Mouse (Mus musculus): ENCODE measurements at regions not wholly inside any gene's neighbourhood (a gene's known extent, or its start where the extent isn't known, plus 50 kb on each side); places are given as distances from the start of the nearest gene placed in this dataset.

- Histone ChIP-seq H3K4me2 (no peak overlapping the region), H3K27ac (no peak overlapping the region), H3K27me3 (0 out of 2 replicates have a peak, but pooled peaks cover 3% of the 10 kb centered on the region), H3K36me3 (replicated peaks) (no peaks in the 10 kb centered on the region), H3K4me3 (replicated peaks) (no peak overlapping the region), H3K9me3 (no peaks in the 10 kb centered on the region), H3K9ac (no peak overlapping the region), H3K4me1 (peaks cover 5% of the 10 kb centered on the region)
- 33% methylated on average over 8 of the region's 8 CpGs for WGBS
- no peak for ATAC-seq (ENCODE audit: low FRiP score)
These were observed 762.5 kb downstream of the Kcnj2 start for GRCm38 (mm10) chr11:111828455-111828854.

- Histone ChIP-seq H3K4me1 (peaks cover 12% of the 10 kb centered on the region), H3K27ac (no peak overlapping the region), H3K4me2 (no peak overlapping the region), H3K27me3 (peaks cover 10% of the 10 kb centered on the region; the same call in 1 of the 2 replicates), H3K9ac (no peak overlapping the region), H3K4me3 (replicated peaks) (no peak overlapping the region), H3K9me3 (no peaks in the 10 kb centered on the region), H3K36me3 (replicated peaks) (no peaks in the 10 kb centered on the region)
- ATAC-seq (ENCODE audit: low FRiP score) = no peak
- WGBS = 87% methylated on average over 5 of the region's 5 CpGs
These were observed 773.0 kb downstream of the Kcnj2 start for GRCm38 (mm10) chr11:111838996-111839395.

GRCm38 (mm10) chr11:111843728-111844258 lies 777.8 kb downstream of the Kcnj2 start:
- H3K27ac ChIP-seq = peak overlapping the region; percentile 56; the same call in 1 of the 2 replicates
- no peak overlapping the region for H3K9ac ChIP-seq
- no peak overlapping the region for H3K4me3 ChIP-seq (replicated peaks)
- no peaks in the 10 kb centered on the region for H3K36me3 ChIP-seq (replicated peaks)
- ATAC-seq (ENCODE audit: low FRiP score) = peak; percentile 81; the same call in 1 of the 2 replicates
- no peaks in the 10 kb centered on the region for H3K9me3 ChIP-seq
- WGBS = 8% methylated on average over 4 of the region's 4 CpGs
- H3K27me3 ChIP-seq = peaks cover 4% of the 10 kb centered on the region; the same call in 1 of the 2 replicates
- peaks cover 21% of the 10 kb centered on the region for H3K4me1 ChIP-seq
- no peak overlapping the region for H3K4me2 ChIP-seq

GRCm38 (mm10) chr11:111844382-111845027 lies 778.5 kb downstream of the Kcnj2 start:
- Histone ChIP-seq H3K36me3 (replicated peaks) (no peaks in the 10 kb centered on the region), H3K27ac (no peak overlapping the region)
- ATAC-seq (ENCODE audit: low FRiP score) = peak; percentile 85; the same call in 1 of the 2 replicates

GRCm38 (mm10) chr11:111857288-111857687 lies 791.3 kb downstream of the Kcnj2 start:
- Histone ChIP-seq H3K4me1 (no peaks in the 10 kb centered on the region), H3K4me2 (no peak overlapping the region), H3K4me3 (replicated peaks) (no peak overlapping the region), H3K36me3 (replicated peaks) (no peaks in the 10 kb centered on the region), H3K9me3 (no peaks in the 10 kb centered on the region), H3K27ac (no peak overlapping the region), H3K9ac (no peak overlapping the region), H3K27me3 (no peaks in the 10 kb centered on the region)
- WGBS = 85% methylated on average over 2 of the region's 2 CpGs
- ATAC-seq (ENCODE audit: low FRiP score) = no peak

More at GRCm38 (mm10) chr11:111844382-111845027, 778.5 kb downstream of the Kcnj2 start:
- Histone ChIP-seq H3K4me2 (no peak overlapping the region), H3K4me1 (peaks cover 21% of the 10 kb centered on the region), H3K9me3 (no peaks in the 10 kb centered on the region), H3K9ac (no peak overlapping the region), H3K4me3 (replicated peaks) (no peak overlapping the region), H3K27me3 (no peaks in the 10 kb centered on the region)
- WGBS = 3% methylated on average over 7 of the region's 7 CpGs

GRCm38 (mm10) chr11:111858111-111858510 lies 792.1 kb downstream of the Kcnj2 start:
- no peaks in the 10 kb centered on the region for H3K4me1 ChIP-seq
- no peak overlapping the region for H3K4me3 ChIP-seq (replicated peaks)
- no peak overlapping the region for H3K27ac ChIP-seq
- no peak for ATAC-seq (ENCODE audit: low FRiP score)
- no peaks in the 10 kb centered on the region for H3K9me3 ChIP-seq
- no peak overlapping the region for H3K4me2 ChIP-seq
- no peaks in the 10 kb centered on the region for H3K36me3 ChIP-seq (replicated peaks)
- WGBS = 85% methylated on average over 5 of the region's 5 CpGs
- H3K9ac ChIP-seq = no peak overlapping the region
- no peaks in the 10 kb centered on the region for H3K27me3 ChIP-seq

- 50% methylated on average over 1 of the region's 1 CpGs for WGBS
- H3K27ac ChIP-seq = no peak overlapping the region
These were observed 799.2 kb downstream of the Kcnj2 start for GRCm38 (mm10) chr11:111865143-111865542.

GRCm38 (mm10) chr11:111875406-111875805 lies 809.4 kb downstream of the Kcnj2 start:
- no peak overlapping the region for H3K4me2 ChIP-seq
- H3K4me1 ChIP-seq = no peaks in the 10 kb centered on the region
- no peaks in the 10 kb centered on the region for H3K9me3 ChIP-seq
- WGBS = 90% methylated on average over 4 of the region's 4 CpGs
- H3K9ac ChIP-seq = no peak overlapping the region
- ATAC-seq (ENCODE audit: low FRiP score) = no peak
- no peaks in the 10 kb centered on the region for H3K36me3 ChIP-seq (replicated peaks)
- no peaks in the 10 kb centered on the region for H3K27me3 ChIP-seq
- no peak overlapping the region for H3K27ac ChIP-seq
- no peak overlapping the region for H3K4me3 ChIP-seq (replicated peaks)

More at GRCm38 (mm10) chr11:111865143-111865542, 799.2 kb downstream of the Kcnj2 start:
- no peak for ATAC-seq (ENCODE audit: low FRiP score)
- H3K4me1 ChIP-seq = no peaks in the 10 kb centered on the region
- no peak overlapping the region for H3K4me2 ChIP-seq
- no peak overlapping the region for H3K4me3 ChIP-seq (replicated peaks)
- no peak overlapping the region for H3K9ac ChIP-seq
- H3K27me3 ChIP-seq = no peaks in the 10 kb centered on the region
- no peaks in the 10 kb centered on the region for H3K36me3 ChIP-seq (replicated peaks)
- no peaks in the 10 kb centered on the region for H3K9me3 ChIP-seq

GRCm38 (mm10) chr11:111880146-111880545 lies 814.2 kb downstream of the Kcnj2 start:
- H3K4me2 ChIP-seq = no peak overlapping the region
- WGBS = 91% methylated on average over 6 of the region's 6 CpGs

GRCm38 (mm10) chr11:111890026-111890425 lies 824.1 kb downstream of the Kcnj2 start:
- Histone ChIP-seq H3K27ac (no peak overlapping the region), H3K4me1 (peaks cover 29% of the 10 kb centered on the region), H3K9ac (no peak overlapping the region), H3K9me3 (no peaks in the 10 kb centered on the region), H3K27me3 (no peaks in the 10 kb centered on the region), H3K36me3 (replicated peaks) (no peaks in the 10 kb centered on the region), H3K4me2 (no peak overlapping the region), H3K4me3 (replicated peaks) (no peak overlapping the region)
- ATAC-seq (ENCODE audit: low FRiP score) = no peak
- whole genome bisulfite sequencing = 67% methylated on average over 3 of the region's 3 CpGs

More at GRCm38 (mm10) chr11:111880146-111880545, 814.2 kb downstream of the Kcnj2 start:
- H3K36me3 ChIP-seq (replicated peaks) = no peaks in the 10 kb centered on the region
- H3K9ac ChIP-seq = no peak overlapping the region
- no peaks in the 10 kb centered on the region for H3K4me1 ChIP-seq
- no peak overlapping the region for H3K27ac ChIP-seq
- H3K4me3 ChIP-seq (replicated peaks) = no peak overlapping the region
- ATAC-seq (ENCODE audit: low FRiP score) = no peak
- H3K27me3 ChIP-seq = no peaks in the 10 kb centered on the region
- no peaks in the 10 kb centered on the region for H3K9me3 ChIP-seq

GRCm38 (mm10) chr11:111893861-111894260 lies 827.9 kb downstream of the Kcnj2 start:
- ATAC-seq (ENCODE audit: low FRiP score) = peak; percentile 89
- H3K9me3 ChIP-seq = no peaks in the 10 kb centered on the region
- peak overlapping the region; percentile 73 for H3K27ac ChIP-seq
- no peak overlapping the region for H3K4me3 ChIP-seq (replicated peaks)
- H3K4me1 ChIP-seq = peaks cover 38% of the 10 kb centered on the region
- 6% methylated on average over 8 of the region's 8 CpGs for WGBS
- H3K27me3 ChIP-seq = no peaks in the 10 kb centered on the region
- no peaks in the 10 kb centered on the region for H3K36me3 ChIP-seq (replicated peaks)
- no peak overlapping the region for H3K9ac ChIP-seq
- peak overlapping the region; percentile 37 for H3K4me2 ChIP-seq

GRCm38 (mm10) chr11:111895221-111896200 lies 829.5 kb downstream of the Kcnj2 start:
- Histone ChIP-seq H3K4me1 (peaks cover 32% of the 10 kb centered on the region), H3K27ac (no peak overlapping the region), H3K36me3 (replicated peaks) (no peaks in the 10 kb centered on the region), H3K4me2 (no peak overlapping the region), H3K9me3 (no peaks in the 10 kb centered on the region), H3K9ac (no peak overlapping the region), H3K27me3 (no peaks in the 10 kb centered on the region), H3K4me3 (replicated peaks) (no peak overlapping the region)
- no peak for ATAC-seq (ENCODE audit: low FRiP score)
- 80% methylated on average over 4 of the region's 4 CpGs for WGBS

Data from forebrain, embryonic 12.5 days (tissue).